Mouse (Mus musculus) ES-E14 (cell line): ENCODE measurements around the gene Endog. TPM values are rescaled to one million over a fixed set of nuclear protein-coding genes. Genes with fewer than 3 reads are reported as not detected.

ENCODE experiments used
- DNase-seq: peaks from one replicate; pipeline ENCODE4 v3.0.0-alpha.2; 2013; ENCODE audit warnings: low read depth, low spot score
- H3K27ac ChIP-seq: 2 replicates; pipeline ENCODE4 v1.5.1; 2012; ENCODE audit warnings: low read depth, mild to moderate bottlenecking, low read length, moderate library complexity, mixed read lengths; ENCODE audit not compliant: poor library complexity, insufficient read depth, severe bottlenecking
- H3K36me3 ChIP-seq: 2 replicates; pipeline ENCODE4 v1.6.1; 2012; ENCODE audit warnings: mild to moderate bottlenecking, low read length, moderate library complexity, mixed read lengths; ENCODE audit not compliant: control insufficient read depth, poor library complexity, insufficient read depth, severe bottlenecking
- H3K4me1 ChIP-seq, 2 experiments: fragments of 150-350 bp in 1 of 2; sonication (generic) in 1 of 2; 2 replicates each; pipeline ENCODE4 v1.6.1; 2012; ENCODE audit warnings: low read length in 2 of 2, mild to moderate bottlenecking in 1 of 2, mixed read lengths in 1 of 2; ENCODE audit not compliant: control insufficient read depth in 2 of 2, insufficient read depth in 2 of 2, poor library complexity in 1 of 2
- H3K4me3 ChIP-seq, 2 experiments: fragments of 150-350 bp in 1 of 2; sonication (generic) in 1 of 2; 2 replicates each; pipeline ENCODE4 v1.5.1; 2012; ENCODE audit warnings: low read length in 2 of 2, low read depth in 1 of 2, mild to moderate bottlenecking in 1 of 2, mixed read lengths in 1 of 2; ENCODE audit not compliant: insufficient read depth in 1 of 2, poor library complexity in 1 of 2, severe bottlenecking in 1 of 2
- H3K9ac ChIP-seq: 2 replicates; pipeline ENCODE4 v1.6.1; 2012; ENCODE audit warnings: low read depth, mild to moderate bottlenecking, low read length, mixed read lengths; ENCODE audit not compliant: poor library complexity, insufficient read depth, severe bottlenecking
- H3K9me3 ChIP-seq: fragments of 150-350 bp; sonication (generic); 2 replicates; pipeline ENCODE4 v1.6.1; 2012; ENCODE audit warnings: low read depth, mild to moderate bottlenecking, low read length; ENCODE audit not compliant: control insufficient read depth, insufficient read depth
- CHD2 ChIP-seq: IDR thresholded peaks from 2 replicates; pipeline ENCODE4 v1.6.1; 2014; ENCODE audit warnings: mild to moderate bottlenecking, low read depth, low read length, inconsistent platforms
- HCFC1 ChIP-seq: IDR thresholded peaks from 2 replicates; pipeline ENCODE4 v1.6.1; 2012; ENCODE audit warnings: low read length, inconsistent platforms, borderline replicate concordance; ENCODE audit not compliant: insufficient read depth
- MAFK ChIP-seq: IDR thresholded peaks from 2 replicates; pipeline ENCODE4 v1.6.1; 2014; ENCODE audit warnings: mild to moderate bottlenecking, low read depth, low read length, inconsistent platforms; ENCODE audit not compliant: insufficient read depth
- ZC3H11A ChIP-seq: IDR thresholded peaks from 2 replicates; pipeline ENCODE4 v1.6.1; 2012; ENCODE audit warnings: low read depth, mild to moderate bottlenecking, inconsistent platforms, low read length, borderline replicate concordance
- ZNF384 ChIP-seq: IDR thresholded peaks from 2 replicates; pipeline ENCODE4 v1.6.1; 2012; ENCODE audit warnings: low read depth, low read length, inconsistent platforms
- in situ Hi-C, 2 experiments: fragments of 600-800 bp; cut with MboI; formaldehyde crosslinking; loops; one replicate each; pipeline ENCODE4 v1.15.1; 2025; ENCODE audit warnings: low sequenced_read_pairs in 2 of 2, inconsistent platforms in 1 of 2; ENCODE audit not compliant: unreplicated experiment in 2 of 2
- total RNA-seq: library from RNA; depleted of rRNA; stranded (reverse); fragments of 300-350 nt; gene quantifications from 2 replicates; pipeline ENCODE4 v1.2.3, GENCODE M21; 2012

Gene Endog
- total RNA-seq, 1 experiment: 18.9 TPM

- in situ Hi-C loops: no loop called here
- H3K9me3 ChIP-seq: no peaks in the 10 kb centered on the region
- no peak for DNase-seq
- H3K36me3 ChIP-seq: peaks cover 3% of the 10 kb centered on the region; the same call in 1 of the 2 replicates
- no peak overlapping the region for H3K27ac ChIP-seq
- no peak overlapping the region for H3K4me3 ChIP-seq
- H3K4me1 ChIP-seq: peaks cover 0 to 10% of the 10 kb centered on the region in 2 experiments; a peak in 1 of 4 replicates
- H3K9ac ChIP-seq: no peak overlapping the region
- TF ChIP-seq MAFK (no peak), ZNF384 (no peak), HCFC1 (no peak), ZC3H11A (no peak), CHD2 (no peak)
Measured at GRCm38 (mm10) chr2:30194656-30195055, 23.4 kb downstream of the Endog start.

GRCm38 (mm10) chr2:30198021-30198420, 26.7 kb downstream of the Endog start:
- no peaks in the 10 kb centered on the region; the same call in 1 of the 2 replicates for H3K36me3 ChIP-seq
- H3K4me1 ChIP-seq: peaks cover 0 to 10% of the 10 kb centered on the region in 2 experiments; a peak in 1 of 4 replicates
- H3K9ac ChIP-seq: no peak overlapping the region
- H3K27ac ChIP-seq: no peak overlapping the region
- TF ChIP-seq ZC3H11A: no peak
- no peaks in the 10 kb centered on the region for H3K9me3 ChIP-seq
- in situ Hi-C loops: no loop called here
- no peak overlapping the region for H3K4me3 ChIP-seq
- DNase-seq: no peak

GRCm38 (mm10) chr2:30199984-30200383, 28.7 kb downstream of the Endog start:
- TF ChIP-seq HCFC1: no peak
- TF ChIP-seq CHD2: no peak
- no peak for TF ChIP-seq MAFK
- no peak for TF ChIP-seq ZNF384
- TF ChIP-seq ZC3H11A: no peak
- Histone ChIP-seq H3K36me3 (no peaks in the 10 kb centered on the region), H3K9ac (no peak overlapping the region), H3K9me3 (no peaks in the 10 kb centered on the region), H3K4me3 (no peak overlapping the region), H3K27ac (no peak overlapping the region), H3K4me1 (peaks cover 2 to 6% of the 10 kb centered on the region in 2 experiments; a peak in 2 of 4 replicates)
- no peak for DNase-seq
- in situ Hi-C loops: no loop called here

- Histone ChIP-seq H3K4me1 (peaks cover 2 to 6% of the 10 kb centered on the region in 2 experiments; a peak in 2 of 4 replicates), H3K27ac (no peak overlapping the region), H3K4me3 (no peak overlapping the region), H3K36me3 (no peaks in the 10 kb centered on the region), H3K9me3 (no peaks in the 10 kb centered on the region), H3K9ac (no peak overlapping the region)
- TF ChIP-seq HCFC1 (no peak), ZC3H11A (no peak), MAFK (no peak), CHD2 (no peak), ZNF384 (no peak)
- in situ Hi-C loops: no loop called here
- no peak for DNase-seq
Measured at GRCm38 (mm10) chr2:30200388-30200925, 29.2 kb downstream of the Endog start.

- no peak overlapping the region for H3K4me3 ChIP-seq
- H3K27ac ChIP-seq: no peak overlapping the region
- TF ChIP-seq ZC3H11A: 0 out of 2 replicates have a peak, but pooled peaks have one; percentile 44
- peak; percentile 94 for TF ChIP-seq ZNF384
- TF ChIP-seq HCFC1: no peak
- TF ChIP-seq MAFK: 0 out of 2 replicates have a peak, but pooled peaks have one; percentile 7
- H3K4me1 ChIP-seq: peaks cover 2 to 5% of the 10 kb centered on the region in 2 experiments; a peak in 2 of 4 replicates
- no peak overlapping the region for H3K9ac ChIP-seq
- H3K36me3 ChIP-seq: no peaks in the 10 kb centered on the region
- H3K9me3 ChIP-seq: no peaks in the 10 kb centered on the region
- peak; percentile 81 for DNase-seq
- in situ Hi-C loops: no loop called here
Measured at GRCm38 (mm10) chr2:30203439-30203838, 32.1 kb downstream of the Endog start.
